Comparison of ENCODE assay signal across 7 mouse cellular contexts in the genomic region with DNA sequence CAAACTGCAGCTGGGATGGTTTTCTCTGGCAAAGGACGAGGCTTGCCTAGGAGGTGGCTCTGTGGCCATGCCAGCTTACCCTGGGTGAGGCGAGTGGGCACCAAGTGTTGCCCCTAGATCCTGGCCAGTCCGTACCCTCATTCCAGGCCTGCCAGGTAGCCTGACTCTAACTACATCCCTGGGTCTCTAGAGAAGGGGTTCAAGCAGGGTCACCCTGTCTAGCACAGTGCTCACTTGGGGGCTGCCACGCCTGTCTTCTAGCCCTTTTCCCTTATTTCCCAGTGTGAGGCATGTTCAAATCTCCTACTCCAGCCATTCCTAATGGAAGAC. TPM values are rescaled to one million over a fixed set of nuclear protein-coding genes. Genes with fewer than 3 reads are reported as not detected.
A peak's percentile ranks its signal among the peaks of the same experiment; 100 is the strongest.
DNase-seq lines count a peak whose midpoint lies in the region; ATAC-seq lines count a peak whose summit lies in the region.

No protein-coding gene starts in this region.

- ATAC-seq in kidney, embryonic 16.5 days (ENCODE audit: low FRiP score, low TSS enrichment): no peak
- no peak for ATAC-seq in embryonic facial prominence, embryonic 12.5 days (ENCODE audit: insufficient number of reproducible peaks, insufficient read depth, low FRiP score, low TSS enrichment)
- no peak for ATAC-seq in forebrain, embryonic 16.5 days
- no peak for ATAC-seq in liver, embryonic 12.5 days

- 69% methylated on average over 4 of the region's 4 CpGs for WGBS in kidney, embryonic 16.5 days
- 70% methylated on average over 4 of the region's 4 CpGs for WGBS in embryonic facial prominence, embryonic 12.5 days
- WGBS in forebrain, embryonic 16.5 days: 78% methylated on average over 4 of the region's 4 CpGs
- 81% methylated on average over 4 of the region's 4 CpGs for WGBS in liver, embryonic 12.5 days (ENCODE audit: insufficient replicate concordance)

- no peaks in the 10 kb centered on the region for H3K27me3 ChIP-seq in kidney, embryonic 16.5 days (ENCODE audit: insufficient read depth, low read length)
- H3K27me3 ChIP-seq in embryonic facial prominence, embryonic 12.5 days: no peaks in the 10 kb centered on the region
- H3K27me3 ChIP-seq in forebrain, embryonic 16.5 days (replicated peaks; ENCODE audit: control insufficient read depth, insufficient read depth, low read length): no peaks in the 10 kb centered on the region
- no peaks in the 10 kb centered on the region for H3K27me3 ChIP-seq in liver, embryonic 12.5 days (replicated peaks)

- H3K4me3 ChIP-seq in kidney, embryonic 16.5 days (ENCODE audit: low read length): no peak overlapping the region
- no peak overlapping the region for H3K4me3 ChIP-seq in embryonic facial prominence, embryonic 12.5 days
- no peak overlapping the region for H3K4me3 ChIP-seq in forebrain, embryonic 16.5 days (replicated peaks; ENCODE audit: low read length)
- H3K4me3 ChIP-seq in liver, embryonic 12.5 days: no peak overlapping the region

- peak overlapping the region; percentile 18; the same call in 1 of the 2 replicates for H3K9ac ChIP-seq in kidney, embryonic 16.5 days (replicated peaks; ENCODE audit: low read length)
- H3K9ac ChIP-seq in embryonic facial prominence, embryonic 12.5 days: no peak overlapping the region
- no peak overlapping the region for H3K9ac ChIP-seq in forebrain, embryonic 16.5 days (replicated peaks; ENCODE audit: low read depth, low read length)
- no peak overlapping the region for H3K9ac ChIP-seq in liver, embryonic 12.5 days

- H3K36me3 ChIP-seq in kidney, embryonic 16.5 days (ENCODE audit: insufficient read depth, low read length): no peaks in the 10 kb centered on the region
- H3K36me3 ChIP-seq in embryonic facial prominence, embryonic 12.5 days: no peaks in the 10 kb centered on the region
- no peaks in the 10 kb centered on the region for H3K36me3 ChIP-seq in forebrain, embryonic 16.5 days (ENCODE audit: control insufficient read depth, insufficient read depth)
- no peaks in the 10 kb centered on the region for H3K36me3 ChIP-seq in liver, embryonic 12.5 days

- no peak for DNase-seq in kidney, postnatal 25 days
- DNase-seq in cerebellum, adult 8-10 months: no peak
- DNase-seq in urinary bladder, postnatal 25 days (ENCODE audit: low spot score): no peak

- no peaks in the 10 kb centered on the region for H3K9me3 ChIP-seq in kidney, embryonic 16.5 days (ENCODE audit: low read length)
- H3K9me3 ChIP-seq in embryonic facial prominence, embryonic 12.5 days: no peaks in the 10 kb centered on the region
- H3K9me3 ChIP-seq in forebrain, embryonic 16.5 days (ENCODE audit: control insufficient read depth, low read length): no peaks in the 10 kb centered on the region
- no peaks in the 10 kb centered on the region for H3K9me3 ChIP-seq in liver, embryonic 12.5 days (replicated peaks)

- no peak overlapping the region for H3K4me2 ChIP-seq in kidney, embryonic 16.5 days (replicated peaks; ENCODE audit: low read depth, low read length)
- no peak overlapping the region for H3K4me2 ChIP-seq in embryonic facial prominence, embryonic 12.5 days (replicated peaks)
- no peak overlapping the region for H3K4me2 ChIP-seq in forebrain, embryonic 16.5 days (ENCODE audit: low read length)
- no peak overlapping the region for H3K4me2 ChIP-seq in liver, embryonic 12.5 days

- peak overlapping the region; percentile 89 for H3K27ac ChIP-seq in kidney, embryonic 16.5 days (ENCODE audit: low read length)
- H3K27ac ChIP-seq in embryonic facial prominence, embryonic 12.5 days: 0 out of 2 replicates have a peak overlapping the region, but pooled peaks have one; percentile 25
- H3K27ac ChIP-seq in forebrain, embryonic 16.5 days (ENCODE audit: low read length): peak overlapping the region; percentile 14; the same call in 1 of the 2 replicates
- peak overlapping the region; percentile 49; the same call in 1 of the 2 replicates for H3K27ac ChIP-seq in liver, embryonic 12.5 days

- peaks cover 27% of the 10 kb centered on the region for H3K4me1 ChIP-seq in kidney, embryonic 16.5 days (ENCODE audit: insufficient read depth, low read length)
- peaks cover 14% of the 10 kb centered on the region; the same call in 1 of the 2 replicates for H3K4me1 ChIP-seq in embryonic facial prominence, embryonic 12.5 days
- H3K4me1 ChIP-seq in forebrain, embryonic 16.5 days (replicated peaks; ENCODE audit: control insufficient read depth, insufficient read depth, low read length): no peaks in the 10 kb centered on the region; the same call in 1 of the 2 replicates
- H3K4me1 ChIP-seq in liver, embryonic 12.5 days: peaks cover 60% of the 10 kb centered on the region

RNA-seq across cellular contexts. Expression of a gene that starts 11.1 kb away (rescaled TPM):
- 55.5 and 62.4 TPM in 2 replicates for polyA plus RNA-seq in kidney, embryonic 16.5 days (2015; fragmentation: Nextera tagmentation; extraction: Ambion mirVana)
- 33.1 and 40.5 TPM in 2 replicates for polyA plus RNA-seq in embryonic facial prominence, embryonic 12.5 days (2016; fragmentation: Nextera tagmentation; extraction: Ambion mirVana)
- 19.4 and 19.8 TPM in 2 replicates for polyA plus RNA-seq in forebrain, embryonic 16.5 days (2015; fragmentation: Nextera tagmentation; extraction: Ambion mirVana)
- polyA plus RNA-seq in liver, embryonic 12.5 days (2016; fragmentation: Nextera tagmentation; extraction: Ambion mirVana): 16.2 TPM in 2 replicates

Comparison
In these comparisons a context has a peak if more than half of its experiments do, and no peak if none do; other contexts are left out.
1. H3K27ac ChIP-seq: peak in every context shown above with its lines; median percentile 89 in kidney, embryonic 16.5 days; 49 in liver, embryonic 12.5 days; 25 in embryonic facial prominence, embryonic 12.5 days; 14 in forebrain, embryonic 16.5 days.